Comparison of ENCODE assay signal across 7 mouse cellular contexts in the genomic region with DNA sequence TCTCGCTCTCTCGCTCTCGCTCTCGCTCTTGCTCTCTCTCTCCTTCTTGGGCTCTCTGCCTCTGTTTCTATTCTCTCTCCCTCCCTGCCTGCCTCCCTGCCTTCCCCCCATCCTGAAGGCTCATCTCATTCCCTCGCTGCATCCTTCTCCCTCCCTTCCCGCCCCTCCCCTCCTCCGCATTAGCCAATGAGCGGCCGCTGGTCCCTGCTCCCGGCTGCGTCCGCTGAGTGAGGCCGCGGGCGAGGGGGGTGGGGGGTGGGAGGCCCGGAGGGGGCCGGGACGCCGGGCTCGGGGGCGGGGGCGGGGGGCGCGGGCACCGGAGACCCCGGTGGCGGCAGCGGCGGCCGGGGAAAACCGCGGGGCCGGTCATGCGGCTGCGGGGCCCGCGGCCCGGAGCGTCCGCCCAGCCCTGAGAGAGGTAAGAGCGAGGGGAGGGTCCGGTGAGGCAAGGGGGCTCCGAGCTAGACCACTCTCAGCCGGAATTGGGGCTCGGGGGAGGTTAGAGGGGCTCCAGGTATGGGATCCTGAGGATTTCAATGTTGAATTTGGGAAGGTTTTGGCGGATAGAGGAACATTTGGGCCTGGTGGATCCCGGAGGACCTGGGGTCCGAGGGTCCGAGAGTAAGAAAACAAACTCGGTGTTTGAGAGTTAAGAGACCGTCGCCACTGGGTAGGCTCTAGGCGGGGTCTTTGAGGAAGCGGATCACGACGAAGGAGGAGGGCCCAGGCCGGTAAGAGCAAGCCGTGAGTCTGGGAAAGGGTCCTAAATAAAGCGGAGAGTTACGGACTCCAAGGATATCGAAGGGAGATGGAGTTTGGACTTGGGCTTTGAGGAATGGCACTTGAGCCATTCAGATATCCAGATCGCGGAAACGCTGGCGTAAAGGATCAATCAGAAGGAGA. TPM values are rescaled to one million over a fixed set of nuclear protein-coding genes. Genes with fewer than 3 reads are reported as not detected.
DNase-seq lines count a peak whose midpoint lies in the region; ATAC-seq lines count a peak whose summit lies in the region.

Gene Cacng7, plus strand, starts transcription at position 337 of the 903 bp plus-strand sequence.

- WGBS in forebrain, embryonic 13.5 days = under 1% methylated on average over 59 of the region's 65 CpGs
- WGBS in hindbrain, embryonic 10.5 days = under 1% methylated on average over 63 of the region's 65 CpGs

- no peaks in the 10 kb centered on the region for H3K9me3 ChIP-seq in forebrain, embryonic 13.5 days (replicated peaks)
- H3K9me3 ChIP-seq in hindbrain, embryonic 10.5 days = 0 out of 2 replicates have a peak, but pooled peaks cover 2% of the 10 kb centered on the region

- 0 out of 2 replicates have a peak, but pooled peaks cover 9% of the 10 kb centered on the region for H3K27me3 ChIP-seq in forebrain, embryonic 13.5 days
- H3K27me3 ChIP-seq in hindbrain, embryonic 10.5 days (ENCODE audit: insufficient read depth, poor library complexity, severe bottlenecking) = peaks cover 21% of the 10 kb centered on the region

- intact Hi-C loops in left cerebral cortex, postnatal 4 days (cut with DNase I) = loop anchor here (5.0 to 10.0 kb wide), 2 partner anchors 62 to 114 kb away; partner anchors contain the start of gene Cacng8

- peak within 1 kb of the TSS; percentile 77 for H3K4me3 ChIP-seq in forebrain, embryonic 13.5 days
- peak within 1 kb of the TSS; percentile 77 for H3K4me3 ChIP-seq in hindbrain, embryonic 10.5 days

- peak; percentile 81 for ATAC-seq in forebrain, embryonic 13.5 days

- peak within 1 kb of the TSS; percentile 75 for H3K4me2 ChIP-seq in forebrain, embryonic 13.5 days

- DNase-seq in NIH3T3 (ENCODE audit: low read depth) = peak; percentile 85
- peak; percentile 68 for DNase-seq in brain, embryonic 18.5 days (ENCODE audit: low read depth, low spot score)
- peak; percentile 85 for DNase-seq in hindbrain, embryonic 10.5 days (ENCODE audit: low spot score)
- DNase-seq in left cerebral cortex, postnatal 4 days = peak; percentile 82
- DNase-seq in neural tube, embryonic 10.5 days (ENCODE audit: extremely low spot score, low spot score) = peak; percentile 88
- DNase-seq in thymus, postnatal 14 days = no peak

- peak within 1 kb of the TSS; percentile 93 for H3K27ac ChIP-seq in forebrain, embryonic 13.5 days
- H3K27ac ChIP-seq in hindbrain, embryonic 10.5 days = peak within 1 kb of the TSS; percentile 97

- peaks cover 1% of the 10 kb centered on the region; the same call in 1 of the 2 replicates for H3K36me3 ChIP-seq in forebrain, embryonic 13.5 days (ENCODE audit: poor library complexity, severe bottlenecking)
- H3K36me3 ChIP-seq in hindbrain, embryonic 10.5 days = peaks cover 9% of the 10 kb centered on the region; the same call in 1 of the 2 replicates

- H3K4me1 ChIP-seq in forebrain, embryonic 13.5 days = peaks cover 28% of the 10 kb centered on the region
- peaks cover 43% of the 10 kb centered on the region for H3K4me1 ChIP-seq in hindbrain, embryonic 10.5 days (replicated peaks)

- peak within 1 kb of the TSS; percentile 85 for H3K9ac ChIP-seq in forebrain, embryonic 13.5 days

RNA-seq across cellular contexts. Expression of gene Cacng7, which starts in this region (rescaled TPM):
- 4.6 TPM in 2 replicates for polyA plus RNA-seq in forebrain, embryonic 13.5 days (2015; fragmentation: Nextera tagmentation; extraction: Ambion mirVana)
- 2.2 TPM in 2 replicates for polyA plus RNA-seq in hindbrain, embryonic 10.5 days (2016; fragmentation: Nextera tagmentation; extraction: Ambion mirVana)
- 100 to 1,000 TPM; 111 to 123 TPM for total RNA-seq in left cerebral cortex, postnatal 4 days (2021)
